Comparison of ENCODE assay signal across 8 mouse cellular contexts in the genomic region with DNA sequence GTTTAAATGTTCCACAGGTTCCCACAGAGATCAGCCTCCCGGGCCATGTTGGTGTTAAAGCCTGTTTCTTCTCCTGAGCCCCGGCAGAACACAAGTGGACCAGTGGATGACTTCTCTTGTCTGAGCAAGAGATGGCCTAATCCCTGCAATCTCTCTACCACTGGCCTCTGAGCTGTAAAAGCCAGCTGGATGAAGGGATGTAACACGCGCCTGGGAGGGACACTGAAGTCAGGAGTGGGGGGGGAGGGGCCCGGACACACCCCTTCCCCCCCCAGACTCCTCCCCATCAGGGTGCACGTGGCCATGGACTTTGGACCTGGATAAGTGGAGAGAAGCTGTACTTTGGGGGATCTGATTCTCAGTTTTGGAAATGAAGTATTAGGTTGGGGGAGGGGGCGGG. TPM values are rescaled to one million over a fixed set of nuclear protein-coding genes. Genes with fewer than 3 reads are reported as not detected.
DNase-seq lines count a peak whose midpoint lies in the region; ATAC-seq and TF ChIP-seq lines count a peak whose summit lies in the region.

No protein-coding gene starts in this region.

- no peaks in the 10 kb centered on the region for H3K27me3 ChIP-seq in neural tube, embryonic 11.5 days (ENCODE audit: control insufficient read depth, insufficient read depth, low read length)
- H3K27me3 ChIP-seq in hindbrain, embryonic 11.5 days (ENCODE audit: control insufficient read depth, insufficient read depth, low read length): no peaks in the 10 kb centered on the region
- no peaks in the 10 kb centered on the region for H3K27me3 ChIP-seq in limb, embryonic 14.5 days (ENCODE audit: control insufficient read depth, insufficient read depth, low read length)
- H3K27me3 ChIP-seq in neural tube, embryonic 14.5 days (ENCODE audit: control insufficient read depth, insufficient read depth, low read length): no peaks in the 10 kb centered on the region

- no peak for ATAC-seq in neural tube, embryonic 11.5 days (ENCODE audit: insufficient read depth, low FRiP score, low TSS enrichment)
- ATAC-seq in hindbrain, embryonic 11.5 days (ENCODE audit: low FRiP score): no peak
- no peak for ATAC-seq in limb, embryonic 14.5 days (ENCODE audit: low FRiP score, low read depth)
- no peak for ATAC-seq in neural tube, embryonic 14.5 days (ENCODE audit: low read depth)
- ATAC-seq in frontal cortex, adult (ENCODE audit: low TSS enrichment): no peak

- no peak overlapping the region for H3K27ac ChIP-seq in neural tube, embryonic 11.5 days (ENCODE audit: low read depth, low read length)
- H3K27ac ChIP-seq in bone marrow, adult 2 months (ENCODE audit: control insufficient read depth, insufficient read depth, low read depth, low read length, poor library complexity): peak overlapping the region; percentile 42; the same call in 1 of the 2 replicates
- no peak overlapping the region for H3K27ac ChIP-seq in hindbrain, embryonic 11.5 days (ENCODE audit: low read depth, low read length)
- peak overlapping the region; percentile 92; the same call in 1 of the 2 replicates for H3K27ac ChIP-seq in limb, embryonic 14.5 days (replicated peaks; ENCODE audit: low read depth, low read length)
- no peak overlapping the region for H3K27ac ChIP-seq in neural tube, embryonic 14.5 days (ENCODE audit: low read depth, low read length)

- no peak overlapping the region for H3K9ac ChIP-seq in neural tube, embryonic 11.5 days (ENCODE audit: low read length)
- no peak overlapping the region for H3K9ac ChIP-seq in hindbrain, embryonic 11.5 days (ENCODE audit: low read depth, low read length)
- H3K9ac ChIP-seq in limb, embryonic 14.5 days (ENCODE audit: low read depth, low read length, severe bottlenecking): no peak overlapping the region
- H3K9ac ChIP-seq in neural tube, embryonic 14.5 days (replicated peaks; ENCODE audit: low read depth, low read length): no peak overlapping the region

- H3K36me3 ChIP-seq in neural tube, embryonic 11.5 days (ENCODE audit: control insufficient read depth, insufficient read depth, low read length): no peaks in the 10 kb centered on the region
- no peaks in the 10 kb centered on the region for H3K36me3 ChIP-seq in hindbrain, embryonic 11.5 days (ENCODE audit: control insufficient read depth, insufficient read depth, low read length)
- no peaks in the 10 kb centered on the region for H3K36me3 ChIP-seq in limb, embryonic 14.5 days (ENCODE audit: control insufficient read depth, insufficient read depth, low read length)
- no peaks in the 10 kb centered on the region for H3K36me3 ChIP-seq in neural tube, embryonic 14.5 days (ENCODE audit: control insufficient read depth, insufficient read depth, low read length)

- H3K4me3 ChIP-seq in neural tube, embryonic 11.5 days (ENCODE audit: low read depth, low read length): 0 out of 2 replicates have a peak overlapping the region, but pooled peaks have one; percentile 2
- no peak overlapping the region for H3K4me3 ChIP-seq in bone marrow, adult 2 months (replicated peaks; ENCODE audit: control insufficient read depth, low read depth, low read length)
- no peak overlapping the region for H3K4me3 ChIP-seq in hindbrain, embryonic 11.5 days (ENCODE audit: low read depth, low read length)
- peak overlapping the region; percentile 55 for H3K4me3 ChIP-seq in limb, embryonic 14.5 days (replicated peaks; ENCODE audit: low read length)
- no peak overlapping the region for H3K4me3 ChIP-seq in neural tube, embryonic 14.5 days (ENCODE audit: low read depth, low read length)

- H3K4me2 ChIP-seq in neural tube, embryonic 11.5 days (ENCODE audit: low read depth): peak overlapping the region; percentile 16; the same call in 1 of the 2 replicates
- H3K4me2 ChIP-seq in hindbrain, embryonic 11.5 days (replicated peaks; ENCODE audit: low read depth, low read length): no peak overlapping the region
- peak overlapping the region; percentile 68 for H3K4me2 ChIP-seq in limb, embryonic 14.5 days (replicated peaks; ENCODE audit: low read depth, low read length, severe bottlenecking)
- H3K4me2 ChIP-seq in neural tube, embryonic 14.5 days (ENCODE audit: low read depth, low read length): peak overlapping the region; percentile 3; the same call in 1 of the 2 replicates

- H3K9me3 ChIP-seq in neural tube, embryonic 11.5 days (ENCODE audit: control insufficient read depth, low read length): no peaks in the 10 kb centered on the region
- no peaks in the 10 kb centered on the region for H3K9me3 ChIP-seq in hindbrain, embryonic 11.5 days (ENCODE audit: control insufficient read depth, low read length)
- no peaks in the 10 kb centered on the region for H3K9me3 ChIP-seq in limb, embryonic 14.5 days (ENCODE audit: control insufficient read depth, low read length)
- H3K9me3 ChIP-seq in neural tube, embryonic 14.5 days (ENCODE audit: control insufficient read depth, low read length): no peaks in the 10 kb centered on the region

- no peak for TF ChIP-seq POLR2A in bone marrow, adult 2 months (IDR thresholded peaks at IDR 0.05; ENCODE audit: borderline replicate concordance, control insufficient read depth, low read depth, low read length)
- no peak for TF ChIP-seq POLR2A in limb, embryonic 14.5 days (IDR thresholded peaks at IDR 0.05; ENCODE audit: borderline replicate concordance, extremely low read depth, insufficient read depth, insufficient read length)

- peaks cover 4% of the 10 kb centered on the region; the same call in 1 of the 2 replicates for H3K4me1 ChIP-seq in neural tube, embryonic 11.5 days (ENCODE audit: control insufficient read depth, insufficient read depth, low read length)
- peaks cover 11% of the 10 kb centered on the region for H3K4me1 ChIP-seq in bone marrow, adult 2 months (ENCODE audit: control insufficient read depth, insufficient read depth, low read length)
- H3K4me1 ChIP-seq in hindbrain, embryonic 11.5 days (replicated peaks; ENCODE audit: control insufficient read depth, insufficient read depth, low read length): no peaks in the 10 kb centered on the region; the same call in 1 of the 2 replicates
- peaks cover 25% of the 10 kb centered on the region for H3K4me1 ChIP-seq in limb, embryonic 14.5 days (ENCODE audit: control insufficient read depth, insufficient read depth, low read length)
- peaks cover 5% of the 10 kb centered on the region; the same call in 1 of the 2 replicates for H3K4me1 ChIP-seq in neural tube, embryonic 14.5 days (ENCODE audit: control insufficient read depth, insufficient read depth, low read length)

- DNase-seq in neural tube, embryonic 11.5 days (ENCODE audit: low spot score): no peak
- no peak for DNase-seq in neural tube, embryonic 10.5 days (ENCODE audit: extremely low spot score, low spot score)
- DNase-seq in hindbrain, embryonic 11.5 days (ENCODE audit: low spot score): peak; percentile 17
- DNase-seq in limb, embryonic 14.5 days (ENCODE audit: low spot score): no peak
- DNase-seq in cerebellum, adult 8-10 months: no peak

- TF ChIP-seq CTCF in bone marrow, adult 2 months (IDR thresholded peaks at IDR 0.05; ENCODE audit: control insufficient read depth, insufficient read depth, low read length): no peak

- WGBS in neural tube, embryonic 11.5 days: 24% methylated on average over 7 of the region's 7 CpGs
- WGBS in bone marrow, adult 2 months: 18% methylated on average over 7 of the region's 7 CpGs
- 31% methylated on average over 7 of the region's 7 CpGs for WGBS in hindbrain, embryonic 11.5 days
- 20% methylated on average over 7 of the region's 7 CpGs for WGBS in limb, embryonic 14.5 days
- 23% methylated on average over 7 of the region's 7 CpGs for WGBS in neural tube, embryonic 14.5 days

RNA-seq across cellular contexts. Expression of a gene that starts 1.2 kb away (rescaled TPM):
- 28.6 and 33.2 TPM in 2 replicates for polyA plus RNA-seq in neural tube, embryonic 11.5 days (2014; fragmentation: Nextera tagmentation; extraction: Ambion mirVana)
- 37.4 and 63.1 TPM in 2 replicates for polyA plus RNA-seq in bone marrow, adult 2 months (2011; ENCODE audit: insufficient read depth, insufficient read length, low replicate concordance, missing spikeins)
- 28.7 and 31.0 TPM in 2 replicates for polyA plus RNA-seq in hindbrain, embryonic 11.5 days (2014; fragmentation: Nextera tagmentation; extraction: Ambion mirVana)
- 83.7 and 117 TPM in 2 replicates for polyA plus RNA-seq in limb, embryonic 14.5 days (2012; rRNA removed)
- 64.7 and 68.0 TPM in 2 replicates for polyA plus RNA-seq in limb, embryonic 14.5 days (2014; fragmentation: Nextera tagmentation; extraction: Ambion mirVana)
- 22.6 and 29.3 TPM in 2 replicates for polyA plus RNA-seq in neural tube, embryonic 14.5 days (2014; fragmentation: Nextera tagmentation; extraction: Ambion mirVana)

RNA-seq across cellular contexts. Expression of a gene that starts 32.9 kb away (rescaled TPM):
- 0.08 and 0.12 TPM in 2 replicates for polyA plus RNA-seq in neural tube, embryonic 11.5 days (2014; fragmentation: Nextera tagmentation; extraction: Ambion mirVana)
- 0.50 TPM in 1 of 2 replicates, not detected in the other for polyA plus RNA-seq in bone marrow, adult 2 months (2011; ENCODE audit: insufficient read depth, insufficient read length, low replicate concordance, missing spikeins)
- polyA plus RNA-seq in hindbrain, embryonic 11.5 days (2014; fragmentation: Nextera tagmentation; extraction: Ambion mirVana): not detected in 2 replicates
- polyA plus RNA-seq in limb, embryonic 14.5 days (2012; rRNA removed): 0.09 and 0.26 TPM in 2 replicates
- polyA plus RNA-seq in limb, embryonic 14.5 days (2014; fragmentation: Nextera tagmentation; extraction: Ambion mirVana): not detected in 2 replicates
- polyA plus RNA-seq in neural tube, embryonic 14.5 days (2014; fragmentation: Nextera tagmentation; extraction: Ambion mirVana): 0.09 TPM in 1 of 2 replicates, not detected in the other

RNA-seq across cellular contexts. Expression of a gene that starts 39.9 kb away (rescaled TPM):
- polyA plus RNA-seq in neural tube, embryonic 11.5 days (2014; fragmentation: Nextera tagmentation; extraction: Ambion mirVana): not detected in 2 replicates
- not detected in 2 replicates for polyA plus RNA-seq in bone marrow, adult 2 months (2011; ENCODE audit: insufficient read depth, insufficient read length, low replicate concordance, missing spikeins)
- not detected in 2 replicates for polyA plus RNA-seq in hindbrain, embryonic 11.5 days (2014; fragmentation: Nextera tagmentation; extraction: Ambion mirVana)
- polyA plus RNA-seq in limb, embryonic 14.5 days (2012; rRNA removed): 0.15 and 0.18 TPM in 2 replicates
- 0.06 TPM in 1 of 2 replicates, not detected in the other for polyA plus RNA-seq in limb, embryonic 14.5 days (2014; fragmentation: Nextera tagmentation; extraction: Ambion mirVana)
- not detected in 2 replicates for polyA plus RNA-seq in neural tube, embryonic 14.5 days (2014; fragmentation: Nextera tagmentation; extraction: Ambion mirVana)

RNA-seq across cellular contexts. Expression of a gene that starts 42.1 kb away (rescaled TPM):
- polyA plus RNA-seq in neural tube, embryonic 11.5 days (2014; fragmentation: Nextera tagmentation; extraction: Ambion mirVana): 57.2 and 62.5 TPM in 2 replicates
- 10.4 and 12.0 TPM in 2 replicates for polyA plus RNA-seq in bone marrow, adult 2 months (2011; ENCODE audit: insufficient read depth, insufficient read length, low replicate concordance, missing spikeins)
- polyA plus RNA-seq in hindbrain, embryonic 11.5 days (2014; fragmentation: Nextera tagmentation; extraction: Ambion mirVana): 59.0 and 63.2 TPM in 2 replicates
- polyA plus RNA-seq in limb, embryonic 14.5 days (2012; rRNA removed): 14.9 and 22.1 TPM in 2 replicates
- 38.0 and 43.1 TPM in 2 replicates for polyA plus RNA-seq in limb, embryonic 14.5 days (2014; fragmentation: Nextera tagmentation; extraction: Ambion mirVana)
- 49.6 and 54.4 TPM in 2 replicates for polyA plus RNA-seq in neural tube, embryonic 14.5 days (2014; fragmentation: Nextera tagmentation; extraction: Ambion mirVana)

RNA-seq across cellular contexts. Expression of a gene that starts 58.2 kb away (rescaled TPM):
- 0.20 and 0.21 TPM in 2 replicates for polyA plus RNA-seq in neural tube, embryonic 11.5 days (2014; fragmentation: Nextera tagmentation; extraction: Ambion mirVana)
- polyA plus RNA-seq in bone marrow, adult 2 months (2011; ENCODE audit: insufficient read depth, insufficient read length, low replicate concordance, missing spikeins): 2.1 and 4.9 TPM in 2 replicates
- 0.10 TPM in 1 of 2 replicates, not detected in the other for polyA plus RNA-seq in hindbrain, embryonic 11.5 days (2014; fragmentation: Nextera tagmentation; extraction: Ambion mirVana)
- polyA plus RNA-seq in limb, embryonic 14.5 days (2012; rRNA removed): 2.0 and 2.2 TPM in 2 replicates
- 0.58 and 1.7 TPM in 2 replicates for polyA plus RNA-seq in limb, embryonic 14.5 days (2014; fragmentation: Nextera tagmentation; extraction: Ambion mirVana)
- 0.17 and 0.23 TPM in 2 replicates for polyA plus RNA-seq in neural tube, embryonic 14.5 days (2014; fragmentation: Nextera tagmentation; extraction: Ambion mirVana)

Comparison
In these comparisons a context has a peak if more than half of its experiments do, and no peak if none do; other contexts are left out.
1. H3K4me3 ChIP-seq: peak in neural tube, embryonic 11.5 days (single experiment) and limb, embryonic 14.5 days (single experiment); none in bone marrow, adult 2 months (single experiment), hindbrain, embryonic 11.5 days (single experiment) and neural tube, embryonic 14.5 days (single experiment).
2. H3K27ac ChIP-seq: peak in bone marrow, adult 2 months (single experiment) and limb, embryonic 14.5 days (single experiment); none in neural tube, embryonic 11.5 days (single experiment), hindbrain, embryonic 11.5 days (single experiment) and neural tube, embryonic 14.5 days (single experiment).